Mouse (Mus musculus) embryonic facial prominence, embryonic 12.5 days (tissue): ENCODE measurements around the gene Vstm2l. TPM values are rescaled to one million over a fixed set of nuclear protein-coding genes. Genes with fewer than 3 reads are reported as not detected.

Source experiments
- ATAC-seq: fragments of 200-750 bp; cut with Nextera tagmentation; 2 replicates; pipeline ENCODE4 v1.8.0; 2017; ENCODE audit not compliant: insufficient number of reproducible peaks, insufficient read depth, low FRiP score, low TSS enrichment
- H3K27ac ChIP-seq: fragments of 300-500 bp; sonication (generic); 2 replicates; pipeline ENCODE4 v1.5.1; 2016; ENCODE audit warnings: mild to moderate bottlenecking
- H3K27me3 ChIP-seq: fragments of 300-500 bp; sonication (generic); 2 replicates; pipeline ENCODE4 v1.6.1; 2016; ENCODE audit warnings: mild to moderate bottlenecking, moderate library complexity
- H3K36me3 ChIP-seq: fragments of 300-500 bp; sonication (generic); 2 replicates; pipeline ENCODE4 v1.6.1; 2016; ENCODE audit warnings: mild to moderate bottlenecking
- H3K4me1 ChIP-seq: fragments of 300-500 bp; sonication (generic); 2 replicates; pipeline ENCODE4 v1.6.1; 2016
- H3K4me2 ChIP-seq: fragments of 300-500 bp; sonication (generic); replicated peaks from 2 replicates; pipeline ENCODE4 v1.6.1; 2016; ENCODE audit warnings: mild to moderate bottlenecking, moderate library complexity
- H3K4me3 ChIP-seq: fragments of 300-500 bp; sonication (generic); 2 replicates; pipeline ENCODE4 v1.5.1; 2016; ENCODE audit warnings: mild to moderate bottlenecking
- H3K9ac ChIP-seq: fragments of 300-500 bp; sonication (generic); 2 replicates; pipeline ENCODE4 v1.6.1; 2016; ENCODE audit warnings: mild to moderate bottlenecking, moderate library complexity
- H3K9me3 ChIP-seq: fragments of 300-500 bp; sonication (generic); 2 replicates; pipeline ENCODE4 v1.6.1; 2016; ENCODE audit warnings: mild to moderate bottlenecking, moderate library complexity
- WGBS: fragments of 180-500 bp; shearing (Covaris S2); methylation state at CpG from one replicate; pipeline ENCODE4 v1.1.7; 2016; 5-methylcytosine and 5-hydroxymethylcytosine counted together
- polyA plus RNA-seq: library from polyadenylated mRNA; unstranded; fragments of >200 nt; fragmentation: Nextera tagmentation; extraction: Ambion mirVana; gene quantifications from 2 replicates; pipeline ENCODE4 v1.2.1, GENCODE M21; 2016

The Vstm2l gene
- polyA plus RNA-seq = 1.3 and 1.7 TPM in 2 replicates

GRCm38 (mm10) chr2:157914105-157914764 lies at the start of gene Vstm2l:
Vstm2l (plus strand) TSS chr2:157914653.
- H3K27ac ChIP-seq = no peak within 1 kb of the TSS
- 2% methylated on average over 57 of the region's 62 CpGs for WGBS
- H3K9ac ChIP-seq = no peak within 1 kb of the TSS
- no peaks in the 10 kb centered on the region for H3K36me3 ChIP-seq
- peak within 1 kb of the TSS; percentile 59 for H3K4me2 ChIP-seq
- ATAC-seq = no peak
- peaks cover 55% of the 10 kb centered on the region for H3K27me3 ChIP-seq
- peak within 1 kb of the TSS; percentile 36 for H3K4me3 ChIP-seq
- peaks cover 6% of the 10 kb centered on the region for H3K4me1 ChIP-seq
- H3K9me3 ChIP-seq = no peaks in the 10 kb centered on the region

- WGBS = 75% methylated on average over 3 of the region's 3 CpGs
- H3K9me3 ChIP-seq = no peaks in the 10 kb centered on the region
- no peak overlapping the region for H3K27ac ChIP-seq
- H3K27me3 ChIP-seq = no peaks in the 10 kb centered on the region
- no peak overlapping the region for H3K4me3 ChIP-seq
- no peak overlapping the region for H3K9ac ChIP-seq
- H3K36me3 ChIP-seq = peaks cover under 1% of the 10 kb centered on the region; the same call in 1 of the 2 replicates
- H3K4me1 ChIP-seq = 0 out of 2 replicates have a peak, but pooled peaks cover 2% of the 10 kb centered on the region
- no peak overlapping the region for H3K4me2 ChIP-seq
- no peak for ATAC-seq
Observed at GRCm38 (mm10) chr2:157867126-157867525, 47.3 kb upstream of the Vstm2l start.

GRCm38 (mm10) chr2:157870247-157870646 lies 44.2 kb upstream of the Vstm2l start:
- ATAC-seq = no peak
- H3K9ac ChIP-seq = no peak overlapping the region
- H3K27me3 ChIP-seq = no peaks in the 10 kb centered on the region
- no peak overlapping the region for H3K27ac ChIP-seq
- 65% methylated on average over 6 of the region's 6 CpGs for WGBS
- H3K4me1 ChIP-seq = 0 out of 2 replicates have a peak, but pooled peaks cover 2% of the 10 kb centered on the region
- H3K9me3 ChIP-seq = no peaks in the 10 kb centered on the region
- H3K36me3 ChIP-seq = peaks cover 9% of the 10 kb centered on the region
- no peak overlapping the region for H3K4me3 ChIP-seq
- no peak overlapping the region for H3K4me2 ChIP-seq

- Histone ChIP-seq H3K27me3 (no peaks in the 10 kb centered on the region), H3K4me3 (no peak overlapping the region), H3K9ac (no peak overlapping the region), H3K4me1 (no peaks in the 10 kb centered on the region), H3K9me3 (no peaks in the 10 kb centered on the region), H3K4me2 (no peak overlapping the region), H3K36me3 (peaks cover 9% of the 10 kb centered on the region), H3K27ac (no peak overlapping the region)
- 89% methylated on average over 6 of the region's 6 CpGs for WGBS
- ATAC-seq = no peak
Observed at GRCm38 (mm10) chr2:157873223-157873622, 41.2 kb upstream of the Vstm2l start.

- no peaks in the 10 kb centered on the region for H3K27me3 ChIP-seq
- no peaks in the 10 kb centered on the region for H3K9me3 ChIP-seq
- H3K4me3 ChIP-seq = no peak overlapping the region
- peaks cover 9% of the 10 kb centered on the region for H3K36me3 ChIP-seq
- H3K27ac ChIP-seq = no peak overlapping the region
- H3K4me2 ChIP-seq = no peak overlapping the region
- no peak for ATAC-seq
- 85% methylated on average over 1 of the region's 1 CpGs for WGBS
- no peak overlapping the region for H3K9ac ChIP-seq
- H3K4me1 ChIP-seq = no peaks in the 10 kb centered on the region
Observed at GRCm38 (mm10) chr2:157873691-157874090, 40.8 kb upstream of the Vstm2l start.

GRCm38 (mm10) chr2:157875111-157875510 lies 39.3 kb upstream of the Vstm2l start:
- Histone ChIP-seq H3K9me3 (no peaks in the 10 kb centered on the region), H3K4me3 (no peak overlapping the region), H3K27ac (no peak overlapping the region; the same call in 1 of the 2 replicates), H3K36me3 (peaks cover 9% of the 10 kb centered on the region), H3K4me2 (no peak overlapping the region), H3K4me1 (no peaks in the 10 kb centered on the region), H3K27me3 (no peaks in the 10 kb centered on the region), H3K9ac (no peak overlapping the region)
- 61% methylated on average over 8 of the region's 8 CpGs for WGBS
- ATAC-seq = no peak

- WGBS = 89% methylated on average over 3 of the region's 3 CpGs
- H3K4me3 ChIP-seq = no peak overlapping the region
Observed at GRCm38 (mm10) chr2:157877394-157877793, 37.1 kb upstream of the Vstm2l start.

GRCm38 (mm10) chr2:157877967-157878366 lies 36.5 kb upstream of the Vstm2l start:
- WGBS = 67% methylated on average over 5 of the region's 5 CpGs
- no peak for ATAC-seq

More at GRCm38 (mm10) chr2:157877394-157877793, 37.1 kb upstream of the Vstm2l start:
- no peak for ATAC-seq
- H3K9ac ChIP-seq = no peak overlapping the region
- peaks cover 6% of the 10 kb centered on the region for H3K36me3 ChIP-seq
- no peak overlapping the region for H3K4me2 ChIP-seq
- no peaks in the 10 kb centered on the region for H3K27me3 ChIP-seq
- no peak overlapping the region for H3K27ac ChIP-seq
- no peaks in the 10 kb centered on the region for H3K9me3 ChIP-seq
- H3K4me1 ChIP-seq = 0 out of 2 replicates have a peak, but pooled peaks cover 5% of the 10 kb centered on the region

GRCm38 (mm10) chr2:157881939-157882338 lies 32.5 kb upstream of the Vstm2l start:
- no peak for ATAC-seq
- Histone ChIP-seq H3K36me3 (peaks cover 21% of the 10 kb centered on the region; the same call in 1 of the 2 replicates), H3K4me2 (no peak overlapping the region), H3K27ac (no peak overlapping the region), H3K4me3 (no peak overlapping the region), H3K27me3 (no peaks in the 10 kb centered on the region), H3K9ac (no peak overlapping the region), H3K9me3 (no peaks in the 10 kb centered on the region), H3K4me1 (0 out of 2 replicates have a peak, but pooled peaks cover 10% of the 10 kb centered on the region)
- WGBS = 28% methylated on average over 11 of the region's 11 CpGs

More at GRCm38 (mm10) chr2:157877967-157878366, 36.5 kb upstream of the Vstm2l start:
- Histone ChIP-seq H3K27me3 (no peaks in the 10 kb centered on the region), H3K9ac (no peak overlapping the region), H3K36me3 (0 out of 2 replicates have a peak, but pooled peaks cover 4% of the 10 kb centered on the region), H3K9me3 (no peaks in the 10 kb centered on the region), H3K4me2 (no peak overlapping the region), H3K27ac (no peak overlapping the region), H3K4me1 (0 out of 2 replicates have a peak, but pooled peaks cover 5% of the 10 kb centered on the region), H3K4me3 (no peak overlapping the region)

GRCm38 (mm10) chr2:157887275-157888025 lies 27.0 kb upstream of the Vstm2l start:
- Histone ChIP-seq H3K36me3 (peaks cover 27% of the 10 kb centered on the region; the same call in 1 of the 2 replicates), H3K4me3 (no peak overlapping the region), H3K4me1 (peaks cover 9% of the 10 kb centered on the region; the same call in 1 of the 2 replicates), H3K27me3 (no peaks in the 10 kb centered on the region), H3K9me3 (no peaks in the 10 kb centered on the region), H3K9ac (no peak overlapping the region), H3K27ac (0 out of 2 replicates have a peak overlapping the region, but pooled peaks have one; percentile 46), H3K4me2 (no peak overlapping the region)
- 28% methylated on average over 10 of the region's 10 CpGs for WGBS
- ATAC-seq = no peak

- WGBS = 77% methylated on average over 6 of the region's 6 CpGs
- no peak for ATAC-seq
Observed at GRCm38 (mm10) chr2:157891166-157891565, 23.3 kb upstream of the Vstm2l start.

More at GRCm38 (mm10) chr2:157891166-157891565, 23.3 kb upstream of the Vstm2l start:
- Histone ChIP-seq H3K36me3 (peaks cover 6% of the 10 kb centered on the region; the same call in 1 of the 2 replicates), H3K9me3 (no peaks in the 10 kb centered on the region), H3K4me3 (no peak overlapping the region), H3K4me2 (no peak overlapping the region), H3K4me1 (peaks cover 3% of the 10 kb centered on the region; the same call in 1 of the 2 replicates), H3K9ac (no peak overlapping the region), H3K27ac (no peak overlapping the region), H3K27me3 (no peaks in the 10 kb centered on the region)
